Comparison of ENCODE assay signal across 9 mouse cellular contexts in the genomic region with DNA sequence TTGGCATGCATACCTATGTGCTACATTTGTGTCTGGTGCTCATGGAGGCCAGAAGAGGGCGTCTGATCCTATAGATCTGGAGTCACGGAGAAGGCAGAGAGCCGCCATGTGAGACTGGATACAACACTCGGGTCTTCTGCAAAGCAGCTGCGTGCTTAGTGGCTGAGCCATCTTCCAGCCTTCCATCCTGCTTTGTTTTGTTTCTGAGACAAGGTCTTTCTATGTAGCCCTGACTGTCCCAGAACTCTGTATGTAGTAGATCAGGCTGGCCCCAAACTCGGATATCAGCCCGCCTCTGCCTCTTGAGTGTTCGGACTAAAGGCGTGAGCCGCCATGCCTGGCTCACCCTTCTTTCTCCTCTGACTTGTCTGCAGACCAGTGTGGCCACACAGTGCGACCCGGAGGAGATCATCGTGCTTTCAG. TPM values are rescaled to one million over a fixed set of nuclear protein-coding genes. Genes with fewer than 3 reads are reported as not detected.
DNase-seq lines count a peak whose midpoint lies in the region; ATAC-seq and TF ChIP-seq lines count a peak whose summit lies in the region.
"Had no signal": no experiment of that assay in that cellular context is flagged by ENCODE, and none has a peak within 500 bp of the region (broad histone marks: within the 10 kb centered on the region; RNA-seq: fewer than 3 reads in every experiment).

No protein-coding gene starts in this region.

- H3K4me2 ChIP-seq in lung, embryonic 14.5 days, result peak overlapping the region; percentile 72
- peak overlapping the region; percentile 5; the same call in 1 of the 2 replicates for H3K4me2 ChIP-seq in embryonic facial prominence, embryonic 11.5 days (ENCODE audit: low read depth, low read length)
- H3K4me2 ChIP-seq in hindbrain, postnatal 0 days (ENCODE audit: low read depth, low read length), result no peak overlapping the region
- H3K4me2 ChIP-seq in neural tube, embryonic 13.5 days, result peak overlapping the region; percentile 66

- peaks cover 61% of the 10 kb centered on the region for H3K36me3 ChIP-seq in lung, embryonic 14.5 days (ENCODE audit: insufficient read depth)
- H3K36me3 ChIP-seq in embryonic facial prominence, embryonic 11.5 days (replicated peaks; ENCODE audit: control insufficient read depth, insufficient read depth, low read depth, low read length), result peaks cover 23% of the 10 kb centered on the region
- peaks cover 30% of the 10 kb centered on the region for H3K36me3 ChIP-seq in hindbrain, postnatal 0 days (ENCODE audit: insufficient read depth, low read length)
- peaks cover 60% of the 10 kb centered on the region for H3K36me3 ChIP-seq in neural tube, embryonic 13.5 days

- no peak overlapping the region for H3K27ac ChIP-seq in lung, embryonic 14.5 days (ENCODE audit: low read depth)
- H3K27ac ChIP-seq in embryonic facial prominence, embryonic 11.5 days (replicated peaks; ENCODE audit: low read depth, low read length), result no peak overlapping the region
- no peak overlapping the region for H3K27ac ChIP-seq in hindbrain, postnatal 0 days
- H3K27ac ChIP-seq in neural tube, embryonic 13.5 days (replicated peaks), result peak overlapping the region; percentile 85; the same call in 1 of the 2 replicates

- no peak for ATAC-seq in lung, embryonic 14.5 days (ENCODE audit: insufficient read depth)
- no peak for ATAC-seq in embryonic facial prominence, embryonic 11.5 days (replicated peaks; ENCODE audit: insufficient number of reproducible peaks, low FRiP score, low TSS enrichment, low read depth)
- no peak for ATAC-seq in hindbrain, postnatal 0 days
- no peak for ATAC-seq in neural tube, embryonic 13.5 days (ENCODE audit: low read depth)

- 68% methylated on average over 13 of the region's 13 CpGs for WGBS in lung, embryonic 14.5 days
- 77% methylated on average over 13 of the region's 13 CpGs for WGBS in embryonic facial prominence, embryonic 11.5 days
- 62% methylated on average over 13 of the region's 13 CpGs for WGBS in hindbrain, postnatal 0 days
- WGBS in neural tube, embryonic 13.5 days, result 73% methylated on average over 13 of the region's 13 CpGs

- no peak for DNase-seq in lung, embryonic 14.5 days
- DNase-seq in lung, postnatal 36 days, result no peak
- DNase-seq in embryonic facial prominence, embryonic 11.5 days (ENCODE audit: low spot score), result no peak
- no peak for DNase-seq in hindbrain, postnatal 0 days (ENCODE audit: low spot score)
- no peak for DNase-seq in frontal cortex, adult 2 months (ENCODE audit: extremely low spot score in 1 of 2, low spot score in 1 of 2)
- no peak for DNase-seq in urinary bladder, postnatal 14 days (ENCODE audit: low spot score)
- no peak for DNase-seq in kidney, adult 8-10 months

- H3K27me3 ChIP-seq in lung, embryonic 14.5 days (ENCODE audit: insufficient read depth, low read length), result no peaks in the 10 kb centered on the region
- no peaks in the 10 kb centered on the region for H3K27me3 ChIP-seq in embryonic facial prominence, embryonic 11.5 days (ENCODE audit: control insufficient read depth, insufficient read depth, low read length)
- no peaks in the 10 kb centered on the region for H3K27me3 ChIP-seq in hindbrain, postnatal 0 days (ENCODE audit: insufficient read depth, low read length)
- no peaks in the 10 kb centered on the region for H3K27me3 ChIP-seq in neural tube, embryonic 13.5 days

- peak overlapping the region; percentile 56; the same call in 1 of the 2 replicates for H3K4me3 ChIP-seq in lung, embryonic 14.5 days (ENCODE audit: low read depth, low read length)
- no peak overlapping the region for H3K4me3 ChIP-seq in embryonic facial prominence, embryonic 11.5 days (ENCODE audit: low read depth, low read length)
- no peak overlapping the region for H3K4me3 ChIP-seq in hindbrain, postnatal 0 days (ENCODE audit: low read length)
- H3K4me3 ChIP-seq in neural tube, embryonic 13.5 days, result peak overlapping the region; percentile 51

- TF ChIP-seq CTCF in lung, embryonic 14.5 days (IDR thresholded peaks at IDR 0.05; ENCODE audit: low read depth), result no peak; the same call in 1 of the 2 replicates
- peak; percentile 17; the same call in 1 of the 2 replicates for TF ChIP-seq CTCF in hindbrain, postnatal 0 days (IDR thresholded peaks at IDR 0.05; ENCODE audit: low read depth)

- H3K4me1 ChIP-seq in lung, embryonic 14.5 days (ENCODE audit: insufficient read depth), result peaks cover 5% of the 10 kb centered on the region
- peaks cover 2% of the 10 kb centered on the region for H3K4me1 ChIP-seq in embryonic facial prominence, embryonic 11.5 days (ENCODE audit: control insufficient read depth, insufficient read depth, low read length)
- 0 out of 2 replicates have a peak, but pooled peaks cover 11% of the 10 kb centered on the region for H3K4me1 ChIP-seq in hindbrain, postnatal 0 days (ENCODE audit: insufficient read depth, low read length)
- H3K4me1 ChIP-seq in neural tube, embryonic 13.5 days (replicated peaks), result peaks cover 78% of the 10 kb centered on the region

- H3K9me3 ChIP-seq in lung, embryonic 14.5 days (ENCODE audit: low read depth, low read length), result no peaks in the 10 kb centered on the region
- no peaks in the 10 kb centered on the region for H3K9me3 ChIP-seq in embryonic facial prominence, embryonic 11.5 days (replicated peaks; ENCODE audit: control insufficient read depth, low read length)
- H3K9me3 ChIP-seq in hindbrain, postnatal 0 days (ENCODE audit: low read length), result no peaks in the 10 kb centered on the region
- no peaks in the 10 kb centered on the region for H3K9me3 ChIP-seq in neural tube, embryonic 13.5 days

- peak overlapping the region; percentile 4; the same call in 1 of the 2 replicates for H3K9ac ChIP-seq in lung, embryonic 14.5 days
- H3K9ac ChIP-seq in embryonic facial prominence, embryonic 11.5 days (replicated peaks; ENCODE audit: low read length), result no peak overlapping the region
- no peak overlapping the region for H3K9ac ChIP-seq in hindbrain, postnatal 0 days (replicated peaks; ENCODE audit: low read length)
- peak overlapping the region; percentile 70; the same call in 1 of the 2 replicates for H3K9ac ChIP-seq in neural tube, embryonic 13.5 days

RNA-seq across cellular contexts. Expression of gene Tapbp, which starts 0.7 kb away (rescaled TPM):
- 30.1 and 31.4 TPM in 2 replicates for polyA plus RNA-seq in lung, embryonic 14.5 days (2014; fragmentation: Nextera tagmentation; extraction: Ambion mirVana)
- 11.3 and 12.8 TPM in 2 replicates for polyA plus RNA-seq in embryonic facial prominence, embryonic 11.5 days (2014; fragmentation: Nextera tagmentation; extraction: Ambion mirVana)
- 41.5 and 61.8 TPM in 2 replicates for total RNA-seq in hindbrain, postnatal 0 days (2014; rRNA removed)
- polyA plus RNA-seq in hindbrain, postnatal 0 days (2015; fragmentation: Nextera tagmentation; extraction: Ambion mirVana), result 39.1 and 40.2 TPM in 2 replicates
- polyA plus RNA-seq in neural tube, embryonic 13.5 days (2015; fragmentation: Nextera tagmentation; extraction: Ambion mirVana), result 30.4 and 31.1 TPM in 2 replicates
- polyA plus RNA-seq in frontal cortex, adult 2 months (2012; rRNA removed), result 25.4 and 28.5 TPM in 2 replicates

RNA-seq across cellular contexts. Expression of gene Zbtb22, which starts 0.7 kb away (rescaled TPM):
- polyA plus RNA-seq in lung, embryonic 14.5 days (2014; fragmentation: Nextera tagmentation; extraction: Ambion mirVana), result 11.1 and 13.2 TPM in 2 replicates
- 7.3 and 8.4 TPM in 2 replicates for polyA plus RNA-seq in embryonic facial prominence, embryonic 11.5 days (2014; fragmentation: Nextera tagmentation; extraction: Ambion mirVana)
- 58.5 TPM in 2 replicates for total RNA-seq in hindbrain, postnatal 0 days (2014; rRNA removed)
- polyA plus RNA-seq in hindbrain, postnatal 0 days (2015; fragmentation: Nextera tagmentation; extraction: Ambion mirVana), result 20.8 and 23.0 TPM in 2 replicates
- 17.3 and 17.7 TPM in 2 replicates for polyA plus RNA-seq in neural tube, embryonic 13.5 days (2015; fragmentation: Nextera tagmentation; extraction: Ambion mirVana)
- polyA plus RNA-seq in frontal cortex, adult 2 months (2012; rRNA removed), result 29.9 and 33.4 TPM in 2 replicates

RNA-seq across cellular contexts. Expression of gene Daxx, which starts 5.8 kb away (rescaled TPM):
- 39.3 and 47.1 TPM in 2 replicates for polyA plus RNA-seq in lung, embryonic 14.5 days (2014; fragmentation: Nextera tagmentation; extraction: Ambion mirVana)
- 55.0 and 59.9 TPM in 2 replicates for polyA plus RNA-seq in embryonic facial prominence, embryonic 11.5 days (2014; fragmentation: Nextera tagmentation; extraction: Ambion mirVana)
- 52.1 and 58.4 TPM in 2 replicates for total RNA-seq in hindbrain, postnatal 0 days (2014; rRNA removed)
- 39.0 and 41.9 TPM in 2 replicates for polyA plus RNA-seq in hindbrain, postnatal 0 days (2015; fragmentation: Nextera tagmentation; extraction: Ambion mirVana)
- 51.0 TPM in 2 replicates for polyA plus RNA-seq in neural tube, embryonic 13.5 days (2015; fragmentation: Nextera tagmentation; extraction: Ambion mirVana)
- polyA plus RNA-seq in frontal cortex, adult 2 months (2012; rRNA removed), result 26.4 and 27.2 TPM in 2 replicates

RNA-seq across cellular contexts. Expression of gene Platr17, which starts 10.0 kb away (rescaled TPM):
- 0.32 TPM in 1 of 2 replicates, not detected in the other for polyA plus RNA-seq in lung, embryonic 14.5 days (2014; fragmentation: Nextera tagmentation; extraction: Ambion mirVana)
- polyA plus RNA-seq in embryonic facial prominence, embryonic 11.5 days (2014; fragmentation: Nextera tagmentation; extraction: Ambion mirVana), result 0.36 TPM in 2 replicates
- total RNA-seq in hindbrain, postnatal 0 days (2014; rRNA removed), result 1.3 TPM in 1 of 2 replicates, not detected in the other
- polyA plus RNA-seq in hindbrain, postnatal 0 days (2015; fragmentation: Nextera tagmentation; extraction: Ambion mirVana), result 0.88 and 1.2 TPM in 2 replicates
- 0.43 TPM in 1 of 2 replicates, not detected in the other for polyA plus RNA-seq in neural tube, embryonic 13.5 days (2015; fragmentation: Nextera tagmentation; extraction: Ambion mirVana)
- polyA plus RNA-seq in frontal cortex, adult 2 months (2012; rRNA removed), result 1.3 and 1.5 TPM in 2 replicates
- total RNA-seq: liver, adult 2 months had no signal

RNA-seq across cellular contexts. Expression of gene Rgl2, which starts 14.4 kb away (rescaled TPM):
- polyA plus RNA-seq in lung, embryonic 14.5 days (2014; fragmentation: Nextera tagmentation; extraction: Ambion mirVana), result 38.2 and 49.1 TPM in 2 replicates
- 26.0 and 26.3 TPM in 2 replicates for polyA plus RNA-seq in embryonic facial prominence, embryonic 11.5 days (2014; fragmentation: Nextera tagmentation; extraction: Ambion mirVana)
- 91.4 and 116 TPM in 2 replicates for total RNA-seq in hindbrain, postnatal 0 days (2014; rRNA removed)
- 36.1 and 36.8 TPM in 2 replicates for polyA plus RNA-seq in hindbrain, postnatal 0 days (2015; fragmentation: Nextera tagmentation; extraction: Ambion mirVana)
- polyA plus RNA-seq in neural tube, embryonic 13.5 days (2015; fragmentation: Nextera tagmentation; extraction: Ambion mirVana), result 59.5 and 64.7 TPM in 2 replicates
- polyA plus RNA-seq in frontal cortex, adult 2 months (2012; rRNA removed), result 154 and 161 TPM in 2 replicates

Comparison
In these comparisons a context has a peak if more than half of its experiments do, and no peak if none do; other contexts are left out.
1. H3K4me3 ChIP-seq: peak in lung, embryonic 14.5 days (single experiment) and neural tube, embryonic 13.5 days (single experiment); none in embryonic facial prominence, embryonic 11.5 days (single experiment) and hindbrain, postnatal 0 days (single experiment).
2. H3K9ac ChIP-seq: peak in lung, embryonic 14.5 days (single experiment) and neural tube, embryonic 13.5 days (single experiment); none in embryonic facial prominence, embryonic 11.5 days (single experiment) and hindbrain, postnatal 0 days (single experiment).